Mouse (Mus musculus): ENCODE measurements around the gene Usp20.

DNA sequence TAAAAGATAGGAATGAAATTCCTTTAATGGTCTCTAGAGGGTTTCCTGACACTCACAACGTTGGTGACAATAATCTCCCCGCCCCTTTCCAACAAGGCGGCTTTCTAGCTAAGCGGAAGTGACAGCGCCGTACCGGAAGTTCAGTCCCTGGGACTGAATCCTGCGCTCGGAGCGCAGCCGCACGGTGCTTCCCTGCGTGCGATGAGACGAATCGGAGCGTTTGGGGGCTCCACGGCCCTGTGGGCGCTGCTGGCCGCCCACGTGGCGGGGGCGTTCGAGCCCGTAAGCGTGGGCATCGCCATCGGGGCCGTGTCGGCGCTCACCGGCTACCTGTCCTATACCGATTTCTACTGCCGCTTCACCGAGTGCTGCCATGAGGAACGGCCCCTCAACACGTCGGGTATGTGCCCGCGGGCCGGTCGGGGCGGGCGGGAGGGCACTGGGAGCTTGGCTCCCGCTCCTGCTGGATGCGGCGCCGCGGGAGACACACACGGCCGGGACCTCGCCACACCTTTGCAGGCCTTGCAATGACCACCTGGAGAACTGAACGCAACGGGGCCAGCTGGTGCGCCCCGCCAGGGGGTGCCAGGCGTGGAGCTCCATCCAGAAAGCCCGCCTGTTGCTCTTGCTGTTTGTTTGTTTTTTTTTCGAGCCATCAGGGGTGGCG, 29.1 kb upstream of the Usp20 start, which contains the start of gene Tor1b:
- TF ChIP-seq POLR2A (IDR thresholded peaks at IDR 0.05; ENCODE audit: insufficient read depth, low read depth, low read length), result peak; percentile 99
- TF ChIP-seq CTCF (IDR thresholded peaks at IDR 0.05; ENCODE audit: insufficient read depth, low read depth, low read length), result no peak

Data from olfactory bulb, adult 2 months (tissue).